Mouse (Mus musculus): ENCODE measurements around the gene Cdk2ap2.

DNA sequence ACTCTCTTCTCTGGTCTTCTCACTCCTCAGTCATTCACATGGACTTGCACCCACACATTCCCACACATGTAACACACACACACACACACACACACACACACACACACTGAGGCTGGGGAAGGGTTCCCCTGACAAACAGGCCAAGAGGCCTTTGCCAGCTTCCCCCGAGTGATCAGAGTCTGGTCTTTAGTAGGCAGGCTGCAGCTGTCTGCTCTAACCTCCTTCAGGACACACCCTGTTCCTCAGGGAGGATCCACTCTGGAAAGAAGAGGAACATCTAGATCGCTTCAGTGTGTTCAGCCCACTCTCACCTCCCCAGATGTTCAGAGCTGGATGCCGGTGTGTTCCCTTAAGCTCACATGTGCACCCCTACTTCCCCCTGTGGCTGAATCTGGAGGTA is 2.6 kb upstream of the Cdk2ap2 start:
- no peak for TF ChIP-seq CTCF (IDR thresholded peaks at IDR 0.05; ENCODE audit: borderline replicate concordance, control insufficient read depth, extremely low read depth, insufficient read depth, low read length, poor library complexity)
- TF ChIP-seq POLR2A (IDR thresholded peaks at IDR 0.05; ENCODE audit: control insufficient read depth, extremely low read depth, insufficient read depth, low read length, poor library complexity), result no peak

Data from thymus, adult 2 months (tissue).